Mouse (Mus musculus): Measurements from ENCODE around the gene Zfr. TPM values are rescaled to one million over a fixed set of nuclear protein-coding genes. Genes with fewer than 3 reads are reported as not detected.

Zfr gene
- 49.0 to 97.9 TPM (median 69.7 TPM) in 3 replicates for total RNA-seq (2017)

- ATAC-seq (replicated peaks; ENCODE audit: insufficient number of reproducible peaks, low FRiP score, low TSS enrichment, poor library complexity, severe bottlenecking) = peak; percentile 73
Measured at GRCm38 (mm10) chr15:12117242-12118092, at the start of gene Zfr. Zfr (plus strand) TSS chr15:12117831.

GRCm38 (mm10) chr15:12067971-12068370 is 49.7 kb upstream of the Zfr start:
- no peak for ATAC-seq (replicated peaks; ENCODE audit: insufficient number of reproducible peaks, low FRiP score, low TSS enrichment, poor library complexity, severe bottlenecking)

GRCm38 (mm10) chr15:12068395-12069218 is 49.0 kb upstream of the Zfr start:
- ATAC-seq (replicated peaks; ENCODE audit: insufficient number of reproducible peaks, low FRiP score, low TSS enrichment, poor library complexity, severe bottlenecking) = no peak

GRCm38 (mm10) chr15:12072709-12073336 is 44.8 kb upstream of the Zfr start:
- ATAC-seq (replicated peaks; ENCODE audit: insufficient number of reproducible peaks, low FRiP score, low TSS enrichment, poor library complexity, severe bottlenecking) = no peak

GRCm38 (mm10) chr15:12074426-12074825 is 43.2 kb upstream of the Zfr start:
- ATAC-seq (replicated peaks; ENCODE audit: insufficient number of reproducible peaks, low FRiP score, low TSS enrichment, poor library complexity, severe bottlenecking) = no peak

GRCm38 (mm10) chr15:12082344-12082743 is 35.3 kb upstream of the Zfr start:
- no peak for ATAC-seq (replicated peaks; ENCODE audit: insufficient number of reproducible peaks, low FRiP score, low TSS enrichment, poor library complexity, severe bottlenecking)

GRCm38 (mm10) chr15:12084164-12084563 is 33.5 kb upstream of the Zfr start:
- ATAC-seq (replicated peaks; ENCODE audit: insufficient number of reproducible peaks, low FRiP score, low TSS enrichment, poor library complexity, severe bottlenecking) = no peak

- ATAC-seq (replicated peaks; ENCODE audit: insufficient number of reproducible peaks, low FRiP score, low TSS enrichment, poor library complexity, severe bottlenecking) = peak; percentile 41; the same call in 1 of the 2 replicates
Measured at GRCm38 (mm10) chr15:12084859-12085258, 32.8 kb upstream of the Zfr start.

GRCm38 (mm10) chr15:12087634-12088033 is 30.0 kb upstream of the Zfr start:
- no peak for ATAC-seq (replicated peaks; ENCODE audit: insufficient number of reproducible peaks, low FRiP score, low TSS enrichment, poor library complexity, severe bottlenecking)

GRCm38 (mm10) chr15:12088091-12088490 is 29.5 kb upstream of the Zfr start:
- ATAC-seq (replicated peaks; ENCODE audit: insufficient number of reproducible peaks, low FRiP score, low TSS enrichment, poor library complexity, severe bottlenecking) = no peak

GRCm38 (mm10) chr15:12090087-12090486 is 27.5 kb upstream of the Zfr start:
- ATAC-seq (replicated peaks; ENCODE audit: insufficient number of reproducible peaks, low FRiP score, low TSS enrichment, poor library complexity, severe bottlenecking) = no peak

- no peak for ATAC-seq (replicated peaks; ENCODE audit: insufficient number of reproducible peaks, low FRiP score, low TSS enrichment, poor library complexity, severe bottlenecking)
Measured at GRCm38 (mm10) chr15:12090981-12091669, 26.5 kb upstream of the Zfr start.

GRCm38 (mm10) chr15:12091781-12092458 is 25.7 kb upstream of the Zfr start:
- peak; percentile 75; the same call in 1 of the 2 replicates for ATAC-seq (replicated peaks; ENCODE audit: insufficient number of reproducible peaks, low FRiP score, low TSS enrichment, poor library complexity, severe bottlenecking)

- no peak for ATAC-seq (replicated peaks; ENCODE audit: insufficient number of reproducible peaks, low FRiP score, low TSS enrichment, poor library complexity, severe bottlenecking)
Measured at GRCm38 (mm10) chr15:12093026-12093960, 24.3 kb upstream of the Zfr start.

GRCm38 (mm10) chr15:12093961-12094566 is 23.6 kb upstream of the Zfr start:
- no peak for ATAC-seq (replicated peaks; ENCODE audit: insufficient number of reproducible peaks, low FRiP score, low TSS enrichment, poor library complexity, severe bottlenecking)

GRCm38 (mm10) chr15:12096447-12096846 is 21.2 kb upstream of the Zfr start:
- ATAC-seq (replicated peaks; ENCODE audit: insufficient number of reproducible peaks, low FRiP score, low TSS enrichment, poor library complexity, severe bottlenecking) = no peak

GRCm38 (mm10) chr15:12097344-12097743 is 20.3 kb upstream of the Zfr start:
- no peak for ATAC-seq (replicated peaks; ENCODE audit: insufficient number of reproducible peaks, low FRiP score, low TSS enrichment, poor library complexity, severe bottlenecking)

Measured in monocyte, adult 5-6 weeks (primary cell).